Mouse (Mus musculus) layer of hippocampus, postnatal 36 days (tissue): Measurements from ENCODE around the gene Nccrp1. TPM values are rescaled to one million over a fixed set of nuclear protein-coding genes. Genes with fewer than 3 reads are reported as not detected.
"Not testable (repeated sequence)": the region's sequence is repeated elsewhere in the genome, so short reads cannot be mapped to it uniquely, and the experiment has no call there.

Experiments used
- DNase-seq, 2 experiments: peaks; one replicate each; pipeline ENCODE4 v3.0.0; 2022
- microRNA-seq, 2 experiments: library from miRNA; unstranded; fragments of <30 nt; microRNA quantifications; one replicate each; pipeline ENCODE4 v1.2.0; 2021
- total RNA-seq, 2 experiments: library from RNA; stranded (reverse); gene quantifications; 2 replicates each; pipeline ENCODE4 v1.2.3; 2021

The Nccrp1 gene
- total RNA-seq, 2 experiments from 2014 or later, result 0.48 to 0.52 TPM

DNA sequence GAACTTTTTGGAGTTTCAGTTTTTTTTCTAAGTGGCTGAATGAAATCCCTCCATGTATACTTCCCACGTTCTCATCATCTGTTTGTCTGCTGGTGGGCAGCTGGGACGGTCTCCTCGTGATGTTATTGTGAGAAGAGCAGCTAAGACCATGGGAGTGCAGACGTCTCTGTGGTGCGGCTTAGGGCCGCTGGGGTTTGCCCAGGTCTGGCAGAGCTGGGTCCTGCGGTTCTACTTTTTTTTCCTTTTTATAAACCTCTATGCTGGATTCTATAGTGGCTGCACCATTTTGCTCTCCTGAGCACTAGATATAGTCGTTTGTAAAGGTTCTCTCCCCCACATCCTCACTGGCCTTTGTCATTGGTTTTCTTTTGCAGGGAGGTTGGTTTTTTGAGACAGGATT lies 35.6 kb downstream of the Nccrp1 start:
- DNase-seq, result no peak

DNA sequence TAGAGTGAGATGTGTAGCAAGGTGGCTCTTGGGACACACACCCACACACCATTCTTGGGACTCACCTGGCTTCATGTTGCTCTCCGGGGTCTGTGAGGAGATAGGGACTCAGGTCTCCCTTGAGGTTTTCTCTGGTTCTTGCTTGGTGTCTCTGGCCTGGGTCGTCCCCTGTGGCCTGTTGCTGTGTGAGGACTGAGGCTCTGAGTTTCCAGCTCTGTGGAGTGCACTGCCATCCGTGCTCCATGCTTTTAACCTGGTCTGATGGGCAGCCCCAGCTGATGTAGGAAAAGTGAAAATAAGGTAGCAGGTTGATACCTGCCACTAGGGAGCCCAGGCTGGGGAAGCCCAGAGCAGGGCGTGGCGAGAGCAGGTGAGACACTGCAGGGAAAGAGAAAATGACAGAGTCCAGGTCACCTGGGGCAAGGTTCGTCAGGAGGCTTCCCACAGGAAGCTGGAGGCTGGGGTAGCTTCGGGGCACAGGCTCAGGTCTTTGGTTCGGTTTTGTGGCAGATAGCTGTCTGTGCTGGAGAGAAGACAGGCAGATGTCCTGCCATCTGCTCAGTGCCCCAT lies 36.6 kb downstream of the Nccrp1 start, which contains the start of gene Ifnl2:
Gene Ifnl2, minus strand, starts transcription at position 51 of the 570 bp plus-strand sequence.
- DNase-seq, result not testable (repeated sequence)

- DNase-seq, result not testable (repeated sequence)
Measured at GRCm38 (mm10) chr7:28509121-28509520, 37.9 kb downstream of the Nccrp1 start.

DNA sequence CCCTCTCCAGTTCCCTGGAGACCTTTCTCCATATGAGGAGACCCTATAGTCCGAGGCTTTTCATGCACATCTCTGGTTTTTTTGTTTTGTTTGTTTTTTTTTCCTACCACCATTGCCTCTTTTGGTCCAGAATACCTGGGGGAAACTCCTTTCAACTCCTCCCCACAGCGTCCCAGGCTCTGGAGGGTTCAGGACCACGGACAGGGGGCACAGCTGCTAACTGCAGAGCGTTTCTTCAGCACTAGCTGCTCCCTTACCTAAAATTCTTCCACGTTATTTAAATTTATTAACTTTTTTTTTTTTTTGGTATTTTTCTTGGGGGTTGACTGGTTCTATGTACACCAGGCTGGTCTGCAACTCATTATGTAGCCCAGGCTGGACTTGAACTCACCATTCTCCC lies 41.5 kb downstream of the Nccrp1 start:
- no peak for DNase-seq

- no peak for DNase-seq
Measured at GRCm38 (mm10) chr7:28495426-28495825, 51.6 kb downstream of the Nccrp1 start.

Small RNA genes lying within 50 kb of the gene (microRNA-seq; reads per million reads assigned to microRNA genes)
- gene Mir7049, result 0.63 to 2.1 reads per million in 2 experiments

Other genes with a start within 250 kb of the Nccrp1 start
- gene Dll3, start 245.0 kb downstream of the Nccrp1 start, total RNA-seq, result 1 to 10 TPM; 2.1 to 2.8 TPM
- 10 to 100 TPM; 41.1 to 42.1 TPM for gene Timm50, start 235.2 kb downstream of the Nccrp1 start, total RNA-seq
- gene Supt5, start 208.5 kb downstream of the Nccrp1 start, total RNA-seq, result 100 to 1,000 TPM; 114 to 122 TPM
- 100 to 1,000 TPM; 454 to 471 TPM for gene Rps16, start 196.6 kb downstream of the Nccrp1 start, total RNA-seq
- 1 to 10 TPM; 5.5 to 7.4 TPM for gene Plekhg2, start 174.7 kb downstream of the Nccrp1 start, total RNA-seq
- gene Zfp36, start 167.0 kb downstream of the Nccrp1 start, total RNA-seq, result 1 to 10 TPM; 3.1 to 3.9 TPM
- 10 to 100 TPM; 18.3 to 19.6 TPM for gene Med29, start 154.5 kb downstream of the Nccrp1 start, total RNA-seq
- gene Paf1, start 154.3 kb downstream of the Nccrp1 start, total RNA-seq, result 10 to 100 TPM; 68.9 to 70.1 TPM
- gene Gmfg, start 109.8 kb downstream of the Nccrp1 start, total RNA-seq, result 1 to 10 TPM; 1.2 to 2.0 TPM
- 10 to 100 TPM; 64.3 to 72.3 TPM for gene Lrfn1, start 95.3 kb downstream of the Nccrp1 start, total RNA-seq
- gene Ifnl2, start 36.8 kb downstream of the Nccrp1 start, total RNA-seq, result not detected
- not detected for gene Ifnl3, start 24.4 kb downstream of the Nccrp1 start, total RNA-seq
- not detected for gene Sycn, start 6.4 kb downstream of the Nccrp1 start, total RNA-seq
- gene Samd4b, start 50.9 kb upstream of the Nccrp1 start, total RNA-seq, result 10 to 100 TPM; 66.4 to 79.4 TPM
- 10 to 100 TPM; 15.1 to 15.8 TPM for gene Pak4, start 50.9 kb upstream of the Nccrp1 start, total RNA-seq
- gene Acp7, start 84.1 kb upstream of the Nccrp1 start, total RNA-seq, result 1 to 10 TPM; 1.2 to 1.7 TPM
- gene Fbxo27, start 145.6 kb upstream of the Nccrp1 start, total RNA-seq, result 10 to 100 TPM; 16.8 to 20.1 TPM
- 1 to 10 TPM in 1 of 2 experiments, under 1 TPM in 1; 0.92 to 1.3 TPM for gene Fbxo17, start 169.6 kb upstream of the Nccrp1 start, total RNA-seq
- gene Mrps12, start 194.6 kb upstream of the Nccrp1 start, total RNA-seq, result 10 to 100 TPM; 55.7 to 56.6 TPM
- 10 to 100 TPM in 1 of 2 experiments, 1 to 10 TPM in 1; 9.9 to 11.6 TPM for gene Sars2, start 194.7 kb upstream of the Nccrp1 start, total RNA-seq
- gene Ccer2, start 208.9 kb upstream of the Nccrp1 start, total RNA-seq, result under 1 TPM; 0.38 to 0.45 TPM
- 100 to 1,000 TPM; 156 to 162 TPM for gene Sirt2, start 219.5 kb upstream of the Nccrp1 start, total RNA-seq
- gene Nfkbib, start 220.3 kb upstream of the Nccrp1 start, total RNA-seq, result 10 to 100 TPM; 25.3 to 29.2 TPM
- gene Rinl, start 241.7 kb upstream of the Nccrp1 start, total RNA-seq, result 1 to 10 TPM; 2.5 TPM